Mouse (Mus musculus) cerebellum, adult 2 months (tissue): Measurements from ENCODE around the gene Cog2. TPM values are rescaled to one million over a fixed set of nuclear protein-coding genes. Genes with fewer than 3 reads are reported as not detected.
A peak's percentile ranks its signal among the peaks of the same experiment; 100 is the strongest.

Experiments
- DNase-seq, 2 experiments: peaks; one replicate each; pipeline ENCODE4 v3.0.0; 2021
- H3K27ac ChIP-seq: fragments of 200-500 bp; 2 replicates; pipeline ENCODE4 v1.5.1; 2012; ENCODE audit warnings: low read length, control low read depth, inconsistent platforms; ENCODE audit not compliant: insufficient read depth
- H3K27me3 ChIP-seq: fragments of 200-500 bp; 2 replicates; pipeline ENCODE4 v1.6.1; 2012; ENCODE audit warnings: inconsistent platforms, mild to moderate bottlenecking, low read length, moderate library complexity; ENCODE audit not compliant: control insufficient read depth, insufficient read depth
- H3K4me1 ChIP-seq: fragments of 200-500 bp; 2 replicates; pipeline ENCODE4 v1.6.1; 2011; ENCODE audit warnings: low read length; ENCODE audit not compliant: control insufficient read depth, insufficient read depth
- H3K4me3 ChIP-seq: fragments of 200-500 bp; replicated peaks from 2 replicates; pipeline ENCODE3; 2011; ENCODE audit warnings: mild to moderate bottlenecking, low read depth, low read length, control low read depth; ENCODE audit not compliant: insufficient read depth
- CTCF ChIP-seq: fragments of 200-500 bp; IDR thresholded peaks from 2 replicates; pipeline ENCODE4 v1.5.1; 2011; ENCODE audit warnings: low read depth, mild to moderate bottlenecking, control low read depth, low read length, moderate library complexity, borderline replicate concordance; ENCODE audit not compliant: insufficient read depth
- POLR2A ChIP-seq: fragments of 200-500 bp; IDR thresholded peaks from 2 replicates; pipeline ENCODE4 v1.6.1; 2011; ENCODE audit warnings: low read length, control low read depth, borderline replicate concordance; ENCODE audit not compliant: insufficient read depth
- WGBS: fragments of 180-500 bp; shearing (Covaris S2); methylation state at CpG from one replicate; pipeline ENCODE4 v1.1.7; 2018; 5-methylcytosine and 5-hydroxymethylcytosine counted together
- polyA plus RNA-seq: library from polyadenylated mRNA; depleted of rRNA; stranded (reverse); fragments of >200 nt; gene quantifications from 2 replicates; pipeline ENCODE4 v1.2.3, GENCODE M21; 2012

Cog2 gene
- polyA plus RNA-seq, 1 experiment, result 38.4 TPM

DNA sequence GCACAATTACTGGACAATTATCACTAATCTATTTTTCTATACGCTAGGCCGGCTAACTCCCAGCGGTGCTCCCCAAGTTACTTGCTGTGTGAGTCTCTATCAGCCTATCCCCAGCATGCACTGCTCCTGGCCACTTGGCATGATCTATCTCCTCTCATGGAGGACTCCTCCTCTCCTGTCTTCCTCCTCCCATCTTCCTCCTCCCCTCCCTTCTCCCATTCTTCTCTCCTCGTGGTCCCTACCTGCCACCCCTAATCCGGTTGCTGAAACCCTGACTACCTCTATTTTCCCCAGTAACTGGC lies 20.7 kb upstream of the Cog2 start:
- Histone ChIP-seq H3K4me1 (peaks cover 20% of the 10 kb centered on the region), H3K27me3 (no peaks in the 10 kb centered on the region), H3K27ac (no peak overlapping the region), H3K4me3 (no peak overlapping the region)
- TF ChIP-seq CTCF, result no peak
- no peak for TF ChIP-seq POLR2A
- WGBS, result 80% methylated on average over 5 of the region's 5 CpGs
- no peak for DNase-seq

DNA sequence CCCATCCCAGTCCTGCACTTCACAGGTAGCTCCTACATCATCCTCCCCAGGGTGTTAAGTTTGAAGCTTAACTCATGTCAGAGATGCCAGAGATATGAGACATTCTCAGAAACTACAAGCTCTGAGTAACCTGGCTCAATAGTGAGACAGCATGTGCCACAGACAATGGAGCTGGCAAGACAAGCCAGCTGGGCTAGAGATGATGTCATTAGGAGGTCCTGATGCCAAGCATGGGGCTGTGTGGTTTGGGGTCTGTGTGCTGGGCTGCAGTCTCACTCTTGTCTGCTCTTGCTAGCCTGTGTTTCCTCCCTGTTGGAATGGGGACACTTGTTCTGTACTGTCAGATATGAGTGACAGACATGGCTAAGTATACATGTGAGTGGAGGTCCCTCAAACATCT lies 14.9 kb upstream of the Cog2 start:
- H3K4me1 ChIP-seq, result peaks cover 33% of the 10 kb centered on the region
- no peak overlapping the region for H3K4me3 ChIP-seq
- no peak for TF ChIP-seq POLR2A
- DNase-seq, result peak; percentile 33 to 47
- H3K27ac ChIP-seq, result peak overlapping the region; percentile 51; the same call in 1 of the 2 replicates
- no peaks in the 10 kb centered on the region for H3K27me3 ChIP-seq

GRCm38 (mm10) chr8:124507572-124508320 lies 12.8 kb upstream of the Cog2 start:
- WGBS, result 20% methylated on average over 8 of the region's 8 CpGs
- H3K4me3 ChIP-seq, result no peak overlapping the region
- peaks cover 33% of the 10 kb centered on the region for H3K4me1 ChIP-seq
- H3K27me3 ChIP-seq, result no peaks in the 10 kb centered on the region
- DNase-seq, result peak; percentile 77 to 88
- peak overlapping the region; percentile 70 for H3K27ac ChIP-seq
- TF ChIP-seq POLR2A, result no peak
- TF ChIP-seq CTCF, result no peak

DNA sequence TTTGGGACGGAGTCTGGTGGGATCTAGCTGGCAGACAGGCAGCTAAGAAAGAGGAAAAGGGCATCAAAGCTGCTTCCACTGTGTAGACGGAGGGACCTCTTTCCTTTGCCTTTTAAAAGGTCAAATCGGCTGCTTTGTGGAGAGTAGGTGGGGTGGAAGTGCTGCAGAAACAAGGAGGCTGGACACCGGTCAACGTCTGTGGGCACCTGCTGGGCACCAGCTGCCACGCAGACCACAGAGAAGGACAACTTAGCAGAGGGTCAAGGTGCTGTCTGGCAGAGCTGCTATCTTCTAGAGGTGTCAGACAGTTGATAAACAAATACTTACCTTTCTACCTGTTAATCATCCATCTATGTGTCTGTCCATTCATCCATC lies 12.3 kb upstream of the Cog2 start:
- 5% methylated on average over 6 of the region's 6 CpGs for WGBS
- peak overlapping the region; percentile 70 for H3K27ac ChIP-seq
- no peaks in the 10 kb centered on the region for H3K27me3 ChIP-seq
- DNase-seq, result peak; percentile 81
- no peak for TF ChIP-seq POLR2A
- TF ChIP-seq CTCF, result no peak
- H3K4me1 ChIP-seq, result peaks cover 33% of the 10 kb centered on the region
- no peak overlapping the region for H3K4me3 ChIP-seq

DNA sequence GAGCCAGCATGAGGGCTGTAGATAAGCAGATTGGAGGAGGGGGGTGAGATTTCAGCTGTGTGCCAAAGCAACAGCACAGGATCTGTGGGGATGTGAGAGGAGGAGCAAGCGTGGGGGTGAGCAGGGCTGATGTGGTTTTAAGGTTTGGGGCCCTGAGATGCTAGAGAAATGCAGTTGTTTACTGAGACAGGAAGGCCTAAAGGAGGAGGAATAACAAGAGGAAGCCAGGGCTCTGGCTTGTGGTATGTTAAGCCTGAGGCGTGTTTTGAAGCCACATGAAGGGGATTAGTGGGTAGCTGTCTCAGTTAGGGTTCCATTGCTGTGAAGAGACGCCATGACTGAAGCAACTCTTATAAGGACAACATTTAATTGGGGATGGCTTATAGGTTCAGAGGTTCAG lies 11.4 kb upstream of the Cog2 start:
- Histone ChIP-seq H3K4me1 (peaks cover 29% of the 10 kb centered on the region), H3K27me3 (no peaks in the 10 kb centered on the region), H3K27ac (peak overlapping the region; percentile 36; the same call in 1 of the 2 replicates), H3K4me3 (no peak overlapping the region)
- DNase-seq, result no peak
- TF ChIP-seq CTCF (no peak), POLR2A (no peak)
- WGBS, result 91% methylated on average over 3 of the region's 3 CpGs

DNA sequence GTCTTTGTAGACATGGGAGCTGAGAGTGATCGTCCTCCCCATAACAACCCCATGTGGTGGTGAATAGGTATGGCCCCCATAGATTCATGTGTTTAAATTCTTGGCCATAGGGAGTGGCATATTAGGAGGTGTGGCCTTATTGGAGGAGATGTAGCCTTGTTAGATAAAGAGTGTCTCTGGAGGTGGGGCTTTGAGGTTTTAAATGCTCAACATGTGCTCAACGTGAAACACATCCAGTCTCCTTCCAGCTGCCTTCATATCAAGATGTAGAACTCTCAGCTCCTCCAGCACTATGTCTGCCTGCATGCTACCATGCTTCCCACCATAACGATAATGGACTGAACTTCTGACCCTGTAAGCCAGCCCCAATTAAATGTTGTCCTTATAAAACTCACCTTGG lies 4.5 kb upstream of the Cog2 start:
- Histone ChIP-seq H3K4me3 (no peak overlapping the region), H3K4me1 (no peaks in the 10 kb centered on the region), H3K27ac (no peak overlapping the region), H3K27me3 (no peaks in the 10 kb centered on the region)
- no peak for DNase-seq
- TF ChIP-seq CTCF, result no peak
- TF ChIP-seq POLR2A, result no peak
- WGBS, result 64% methylated on average over 3 of the region's 3 CpGs

DNA sequence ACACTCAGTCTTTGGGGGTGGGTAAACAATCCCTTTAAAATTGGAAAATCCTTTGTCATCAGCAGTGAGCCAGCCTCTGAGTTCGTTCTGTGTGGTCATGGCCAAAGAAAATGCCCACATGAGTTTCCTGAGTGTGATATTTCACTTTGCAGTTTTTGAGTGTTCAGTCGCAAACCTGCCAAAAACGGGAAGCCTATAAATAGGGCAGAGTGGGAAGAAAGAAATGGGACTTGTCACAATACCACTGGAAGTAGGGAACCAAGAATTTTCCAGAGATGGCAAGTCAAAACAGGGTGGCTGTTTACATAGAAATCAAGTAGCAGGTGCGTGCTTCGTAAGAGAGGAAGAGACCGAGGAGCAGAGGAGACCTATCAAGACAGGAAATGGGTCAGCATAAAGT lies 4.0 kb upstream of the Cog2 start:
- Histone ChIP-seq H3K27ac (no peak overlapping the region), H3K27me3 (no peaks in the 10 kb centered on the region), H3K4me1 (no peaks in the 10 kb centered on the region; the same call in 1 of the 2 replicates), H3K4me3 (no peak overlapping the region)
- 74% methylated on average over 6 of the region's 6 CpGs for WGBS
- DNase-seq, result no peak
- TF ChIP-seq POLR2A, result no peak
- no peak for TF ChIP-seq CTCF

DNA sequence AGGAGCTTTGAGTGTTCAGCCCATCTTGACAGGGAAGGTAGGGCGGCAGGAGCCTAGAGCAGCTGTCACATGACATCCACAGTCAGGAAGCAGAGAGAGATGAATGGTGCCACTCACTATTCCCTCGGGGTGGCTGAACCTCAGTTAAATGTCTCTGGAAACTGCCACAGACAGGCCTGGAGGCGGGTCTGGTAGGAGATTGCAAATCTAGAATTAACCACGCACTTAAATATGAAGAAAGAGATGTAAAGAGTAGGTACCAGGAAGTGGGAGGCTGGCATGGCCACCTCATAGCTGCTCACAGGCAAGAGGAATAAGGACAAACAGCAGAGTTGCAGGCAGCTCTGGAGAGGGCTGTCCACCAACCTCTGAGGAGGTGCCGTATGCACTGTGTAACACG lies 3.4 kb upstream of the Cog2 start:
- TF ChIP-seq CTCF (no peak), POLR2A (no peak)
- H3K4me1 ChIP-seq, result peaks cover 3% of the 10 kb centered on the region
- DNase-seq, result no peak
- H3K27ac ChIP-seq, result no peak overlapping the region
- H3K4me3 ChIP-seq, result no peak overlapping the region
- H3K27me3 ChIP-seq, result no peaks in the 10 kb centered on the region
- WGBS, result 72% methylated on average over 6 of the region's 6 CpGs
